In genomic region chr16:96625468-96625867, GRCm38 (mm10) we compare ENCODE assay signal across 25 mouse cellular contexts.
DNase-seq lines count a peak whose midpoint lies in the region; ATAC-seq and TF ChIP-seq lines count a peak whose summit lies in the region.
"Had no signal": no experiment of that assay in that cellular context is flagged by ENCODE, and none has a peak within 500 bp of the region (broad histone marks: within the 10 kb centered on the region; RNA-seq: fewer than 3 reads in every experiment).

No protein-coding gene starts in this region.

- 36% methylated on average over 4 of the region's 4 CpGs for WGBS in hindbrain, embryonic 13.5 days
- WGBS in hindbrain, embryonic 10.5 days, result 68% methylated on average over 4 of the region's 4 CpGs
- 69% methylated on average over 4 of the region's 4 CpGs for WGBS in midbrain, embryonic 11.5 days
- WGBS in midbrain, embryonic 10.5 days, result 76% methylated on average over 4 of the region's 4 CpGs

- ATAC-seq in hindbrain, embryonic 13.5 days (ENCODE audit: low FRiP score), result peak; percentile 49
- ATAC-seq in midbrain, embryonic 11.5 days (ENCODE audit: low FRiP score), result no peak
- ATAC-seq: CD4-positive, CD25-positive, alpha-beta regulatory T cell, adult 4 months; forebrain, embryonic 13.5 days; forebrain, embryonic 16.5 days; inflammation-experienced regulatory T-cells, adult 6 months; Patski had no signal

- TF ChIP-seq CTCF in CH12.LX (conservative IDR thresholded peaks at IDR 0.05 in 1 of 2, IDR thresholded peaks at IDR 0.05 in 1 of 2; ENCODE audit: low read depth in 2 of 2, low read length in 2 of 2), result no peak

- peaks cover 15% of the 10 kb centered on the region for H3K4me1 ChIP-seq in hindbrain, embryonic 13.5 days (replicated peaks)
- H3K4me1 ChIP-seq in hindbrain, embryonic 10.5 days (replicated peaks), result peaks cover 8% of the 10 kb centered on the region
- no peaks in the 10 kb centered on the region for H3K4me1 ChIP-seq in midbrain, embryonic 11.5 days (ENCODE audit: control insufficient read depth, insufficient read depth, low read length)
- H3K4me1 ChIP-seq in midbrain, embryonic 10.5 days, result peaks cover 7% of the 10 kb centered on the region
- peaks cover 25 to 63% of the 10 kb centered on the region in 2 experiments for H3K4me1 ChIP-seq in CH12.LX (ENCODE audit: control insufficient read depth in 1 of 2, insufficient read depth in 2 of 2)

- no peak for TF ChIP-seq RAD21 in CH12.LX (IDR thresholded peaks at IDR 0.05; ENCODE audit: low read depth, low read length)

- H3K9me3 ChIP-seq in hindbrain, embryonic 13.5 days, result no peaks in the 10 kb centered on the region
- no peaks in the 10 kb centered on the region for H3K9me3 ChIP-seq in hindbrain, embryonic 10.5 days
- no peaks in the 10 kb centered on the region for H3K9me3 ChIP-seq in midbrain, embryonic 11.5 days (ENCODE audit: control insufficient read depth, low read length)
- no peaks in the 10 kb centered on the region for H3K9me3 ChIP-seq in midbrain, embryonic 10.5 days (replicated peaks)
- no peaks in the 10 kb centered on the region for H3K9me3 ChIP-seq in CH12.LX (replicated peaks; ENCODE audit: low read length)
- H3K9me3 ChIP-seq: embryonic facial prominence, embryonic 13.5 days; forebrain, embryonic 10.5 days; forebrain, embryonic 13.5 days; heart, embryonic 10.5 days; heart, embryonic 13.5 days; hindbrain, embryonic 15.5 days had no signal

- H3K4me2 ChIP-seq in hindbrain, embryonic 13.5 days, result no peak overlapping the region
- H3K4me2 ChIP-seq in midbrain, embryonic 11.5 days, result no peak overlapping the region
- H3K4me2 ChIP-seq in CH12.LX (ENCODE audit: insufficient read depth, low read depth, poor library complexity, severe bottlenecking), result no peak overlapping the region
- H3K4me2 ChIP-seq: embryonic facial prominence, embryonic 13.5 days; forebrain, embryonic 13.5 days; heart, embryonic 13.5 days; hindbrain, embryonic 15.5 days had no signal

- DNase-seq in hindbrain, embryonic 10.5 days (ENCODE audit: low spot score), result no peak
- DNase-seq in midbrain, embryonic 11.5 days (ENCODE audit: low spot score, missing footprints), result peak; percentile 79
- no peak for DNase-seq in midbrain, embryonic 10.5 days (ENCODE audit: low spot score)
- no peak for DNase-seq in CH12.LX (ENCODE audit: extremely low read depth)
- DNase-seq in MN1 (ENCODE audit: low spot score), result peak; percentile 25
- DNase-seq: adrenal gland, postnatal 14 days; cerebellum, adult 11 months; cerebellum, adult 9-11 months; cerebellum, postnatal 25 days; gastrocnemius, postnatal 10 days; gastrocnemius, postnatal 36 days; heart, adult 2 months; heart, postnatal 14 days; heart, postnatal 4 days had no signal

- no peak for TF ChIP-seq EP300 in CH12.LX (IDR thresholded peaks at IDR 0.05; ENCODE audit: low read length)

- no peak overlapping the region for H3K9ac ChIP-seq in hindbrain, embryonic 13.5 days
- H3K9ac ChIP-seq in midbrain, embryonic 11.5 days (ENCODE audit: low read length), result no peak overlapping the region
- H3K9ac ChIP-seq in CH12.LX (ENCODE audit: insufficient read depth, low read depth), result no peak overlapping the region
- H3K9ac ChIP-seq: embryonic facial prominence, embryonic 13.5 days; forebrain, embryonic 13.5 days; heart, embryonic 13.5 days; hindbrain, embryonic 15.5 days had no signal

- dilution Hi-C loops in CH12.LX (cut with MboI; ENCODE audit: extremely low pct_ligation_motif_present, extremely low pct_unique_long_range_greater_than_20kb, low sequenced_read_pairs), result no loop called here

- in situ Hi-C loops in CH12.LX (cut with MboI; ENCODE audit: low pct_ligation_motif_present, low pct_unique_long_range_greater_than_20kb, low sequenced_read_pairs), result no loop called here

- no peak overlapping the region for H3K4me3 ChIP-seq in hindbrain, embryonic 13.5 days
- no peak overlapping the region for H3K4me3 ChIP-seq in hindbrain, embryonic 10.5 days
- H3K4me3 ChIP-seq in midbrain, embryonic 11.5 days (ENCODE audit: low read depth, low read length), result no peak overlapping the region
- H3K4me3 ChIP-seq in midbrain, embryonic 10.5 days, result no peak overlapping the region
- no peak overlapping the region for H3K4me3 ChIP-seq in CH12.LX (replicated peaks in 1 of 3; ENCODE audit: low read depth in 2 of 3, low read length in 2 of 3, poor library complexity in 1 of 3)
- H3K4me3 ChIP-seq: embryonic facial prominence, embryonic 13.5 days; forebrain, embryonic 10.5 days; forebrain, embryonic 13.5 days; heart, adult 2 months; heart, embryonic 10.5 days; heart, embryonic 13.5 days; hindbrain, embryonic 15.5 days had no signal

- H3K36me3 ChIP-seq in hindbrain, embryonic 13.5 days, result peaks cover 23% of the 10 kb centered on the region
- no peaks in the 10 kb centered on the region for H3K36me3 ChIP-seq in hindbrain, embryonic 10.5 days
- H3K36me3 ChIP-seq in midbrain, embryonic 11.5 days (ENCODE audit: control insufficient read depth, insufficient read depth, low read length), result no peaks in the 10 kb centered on the region
- H3K36me3 ChIP-seq in midbrain, embryonic 10.5 days, result no peaks in the 10 kb centered on the region
- no peaks in the 10 kb centered on the region for H3K36me3 ChIP-seq in CH12.LX (replicated peaks in 1 of 2; ENCODE audit: control insufficient read depth in 1 of 2, insufficient read depth in 1 of 2, low read length in 1 of 2)
- H3K36me3 ChIP-seq: embryonic facial prominence, embryonic 13.5 days; forebrain, embryonic 10.5 days; heart, embryonic 10.5 days; heart, embryonic 13.5 days had no signal

- no peaks in the 10 kb centered on the region for H3K79me2 ChIP-seq in CH12.LX (replicated peaks; ENCODE audit: control insufficient read depth, extremely low read depth, insufficient read depth, poor library complexity, severe bottlenecking)

- TF ChIP-seq POLR2A in CH12.LX (IDR thresholded peaks at IDR 0.05; ENCODE audit: low read depth, low read length), result no peak

- no peaks in the 10 kb centered on the region for H3K27me3 ChIP-seq in hindbrain, embryonic 13.5 days
- H3K27me3 ChIP-seq in hindbrain, embryonic 10.5 days (ENCODE audit: insufficient read depth, poor library complexity, severe bottlenecking), result no peaks in the 10 kb centered on the region
- no peaks in the 10 kb centered on the region for H3K27me3 ChIP-seq in midbrain, embryonic 11.5 days (ENCODE audit: control insufficient read depth, insufficient read depth, low read length)
- H3K27me3 ChIP-seq in midbrain, embryonic 10.5 days (ENCODE audit: low read depth, poor library complexity, severe bottlenecking), result no peaks in the 10 kb centered on the region
- H3K27me3 ChIP-seq in CH12.LX (replicated peaks), result no peaks in the 10 kb centered on the region
- H3K27me3 ChIP-seq: embryonic facial prominence, embryonic 13.5 days; forebrain, embryonic 13.5 days; heart, embryonic 13.5 days; hindbrain, embryonic 15.5 days had no signal

- no peak overlapping the region for H3K27ac ChIP-seq in hindbrain, embryonic 13.5 days
- no peak overlapping the region for H3K27ac ChIP-seq in hindbrain, embryonic 10.5 days
- no peak overlapping the region for H3K27ac ChIP-seq in midbrain, embryonic 11.5 days (ENCODE audit: low read depth, low read length)
- H3K27ac ChIP-seq in midbrain, embryonic 10.5 days (replicated peaks), result no peak overlapping the region
- H3K27ac ChIP-seq in CH12.LX (ENCODE audit: insufficient read depth, low read depth), result peak overlapping the region; percentile 75; the same call in 1 of the 2 replicates
- H3K27ac ChIP-seq: embryonic facial prominence, embryonic 13.5 days; heart, adult 2 months; heart, embryonic 10.5 days; heart, embryonic 13.5 days; hindbrain, embryonic 15.5 days had no signal

TF ChIP-seq in CH12.LX, 34 proteins besides CTCF, POLR2A, EP300 and RAD21:
- TF ChIP-seq CHD2 (IDR thresholded peaks at IDR 0.05; ENCODE audit: low read length) (no peak), CHD1 (IDR thresholded peaks at IDR 0.05; ENCODE audit: low read depth, low read length) (0 out of 2 replicates have a peak, but pooled peaks have one; percentile 74), MEF2A (IDR thresholded peaks at IDR 0.05; ENCODE audit: borderline replicate concordance, low read depth, low read length) (no peak), SIN3A (IDR thresholded peaks at IDR 0.05; ENCODE audit: low read length) (0 out of 2 replicates have a peak, but pooled peaks have one; percentile 30)

Comparison
In these comparisons a context has a peak if more than half of its experiments do, and no peak if none do; other contexts are left out.
1. DNase-seq: peak in midbrain, embryonic 11.5 days (single experiment) and MN1 (single experiment); none in hindbrain, embryonic 10.5 days (single experiment), midbrain, embryonic 10.5 days (single experiment) and CH12.LX (single experiment).